Mouse (Mus musculus): Measurements from ENCODE around the gene Nup214. TPM values are rescaled to one million over a fixed set of nuclear protein-coding genes. Genes with fewer than 3 reads are reported as not detected.

Nup214 gene
- polyA plus RNA-seq, 1 experiment, result 29.5 TPM

- no peaks in the 10 kb centered on the region; the same call in 1 of the 2 replicates for H3K36me3 ChIP-seq (ENCODE audit: control insufficient read depth, insufficient read depth, low read length)
- TF ChIP-seq POLR2A (IDR thresholded peaks at IDR 0.05; ENCODE audit: low read depth, low read length) (no peak), CTCF (IDR thresholded peaks at IDR 0.05; ENCODE audit: extremely low read depth, insufficient read depth, insufficient read length, insufficient replicate concordance) (no peak)
- no peaks in the 10 kb centered on the region for H3K27me3 ChIP-seq (ENCODE audit: control insufficient read depth, insufficient read depth, low read length)
- peak overlapping the region; percentile 95 for H3K27ac ChIP-seq (ENCODE audit: insufficient read depth, low read length)
- peaks cover 14% of the 10 kb centered on the region; the same call in 1 of the 2 replicates for H3K4me1 ChIP-seq (ENCODE audit: control insufficient read depth, insufficient read depth, insufficient read length)
- 16% methylated on average over 14 of the region's 14 CpGs for WGBS
- DNase-seq (ENCODE audit: low read depth in 1 of 2, low spot score in 2 of 2), result peak in 1 of 2 experiments; percentile 37
- H3K4me3 ChIP-seq (ENCODE audit: extremely low read depth, insufficient read depth, insufficient read length), result peak overlapping the region; percentile 84
Measured at GRCm38 (mm10) chr2:32081296-32081929, 107.2 kb downstream of the Nup214 start.

GRCm38 (mm10) chr2:32082229-32082628, 108.0 kb downstream of the Nup214 start:
- no peaks in the 10 kb centered on the region for H3K27me3 ChIP-seq (ENCODE audit: control insufficient read depth, insufficient read depth, low read length)
- DNase-seq (ENCODE audit: low read depth in 1 of 2, low spot score in 2 of 2), result no peak
- H3K4me1 ChIP-seq (ENCODE audit: control insufficient read depth, insufficient read depth, insufficient read length), result peaks cover 14% of the 10 kb centered on the region; the same call in 1 of the 2 replicates
- TF ChIP-seq POLR2A (IDR thresholded peaks at IDR 0.05; ENCODE audit: low read depth, low read length) (no peak), CTCF (IDR thresholded peaks at IDR 0.05; ENCODE audit: extremely low read depth, insufficient read depth, insufficient read length, insufficient replicate concordance) (no peak)
- 10% methylated on average over 2 of the region's 2 CpGs for WGBS
- peak overlapping the region; percentile 84 for H3K4me3 ChIP-seq (ENCODE audit: extremely low read depth, insufficient read depth, insufficient read length)
- peak overlapping the region; percentile 95 for H3K27ac ChIP-seq (ENCODE audit: insufficient read depth, low read length)
- no peaks in the 10 kb centered on the region for H3K36me3 ChIP-seq (ENCODE audit: control insufficient read depth, insufficient read depth, low read length)

GRCm38 (mm10) chr2:32083159-32084011, 109.1 kb downstream of the Nup214 start:
- Histone ChIP-seq H3K27ac (ENCODE audit: insufficient read depth, low read length) (peak overlapping the region; percentile 95), H3K36me3 (ENCODE audit: control insufficient read depth, insufficient read depth, low read length) (no peaks in the 10 kb centered on the region), H3K27me3 (ENCODE audit: control insufficient read depth, insufficient read depth, low read length) (peaks cover under 1% of the 10 kb centered on the region; the same call in 1 of the 2 replicates), H3K4me3 (ENCODE audit: extremely low read depth, insufficient read depth, insufficient read length) (peak overlapping the region; percentile 84), H3K4me1 (ENCODE audit: control insufficient read depth, insufficient read depth, insufficient read length) (peaks cover 14% of the 10 kb centered on the region; the same call in 1 of the 2 replicates)
- TF ChIP-seq POLR2A (IDR thresholded peaks at IDR 0.05; ENCODE audit: low read depth, low read length) (peak; percentile 43), CTCF (IDR thresholded peaks at IDR 0.05; ENCODE audit: extremely low read depth, insufficient read depth, insufficient read length, insufficient replicate concordance) (peak; percentile 21; the same call in 1 of the 2 replicates)
- DNase-seq (ENCODE audit: low read depth in 1 of 2, low spot score in 2 of 2), result peak in 1 of 2 experiments; percentile 72
- WGBS, result under 1% methylated on average over 91 of the region's 91 CpGs

GRCm38 (mm10) chr2:32084111-32084871, 110.1 kb downstream of the Nup214 start, which contains the start of gene Fam78a:
TSS of gene Fam78a (minus strand) at chr2:32084857.
- peaks cover 5% of the 10 kb centered on the region; the same call in 1 of the 2 replicates for H3K4me1 ChIP-seq (ENCODE audit: control insufficient read depth, insufficient read depth, insufficient read length)
- under 1% methylated on average over 62 of the region's 68 CpGs for WGBS

GRCm38 (mm10) chr2:32084872-32085199, 110.6 kb downstream of the Nup214 start:
- H3K27ac ChIP-seq (ENCODE audit: insufficient read depth, low read length), result peak overlapping the region; percentile 4; the same call in 1 of the 2 replicates
- 30% methylated on average over 2 of the region's 2 CpGs for WGBS

More at GRCm38 (mm10) chr2:32084111-32084871, 110.1 kb downstream of the Nup214 start, which contains the start of gene Fam78a:
- TF ChIP-seq POLR2A (IDR thresholded peaks at IDR 0.05; ENCODE audit: low read depth, low read length), result peak; percentile 32; the same call in 1 of the 2 replicates
- no peak for TF ChIP-seq CTCF (IDR thresholded peaks at IDR 0.05; ENCODE audit: extremely low read depth, insufficient read depth, insufficient read length, insufficient replicate concordance)
- Histone ChIP-seq H3K27me3 (ENCODE audit: control insufficient read depth, insufficient read depth, low read length) (peaks cover 5% of the 10 kb centered on the region), H3K27ac (ENCODE audit: insufficient read depth, low read length) (peak within 1 kb of the TSS; percentile 95), H3K4me3 (ENCODE audit: extremely low read depth, insufficient read depth, insufficient read length) (peak within 1 kb of the TSS; percentile 84), H3K36me3 (ENCODE audit: control insufficient read depth, insufficient read depth, low read length) (no peaks in the 10 kb centered on the region)
- peak in 1 of 2 experiments; percentile 49 for DNase-seq (ENCODE audit: low read depth in 1 of 2, low spot score in 2 of 2)

GRCm38 (mm10) chr2:32085231-32085630, 111.0 kb downstream of the Nup214 start:
- WGBS, result 83% methylated on average over 2 of the region's 2 CpGs
- Histone ChIP-seq H3K4me1 (ENCODE audit: control insufficient read depth, insufficient read depth, insufficient read length) (peaks cover 2% of the 10 kb centered on the region; the same call in 1 of the 2 replicates), H3K27me3 (ENCODE audit: control insufficient read depth, insufficient read depth, low read length) (peaks cover 5% of the 10 kb centered on the region), H3K36me3 (ENCODE audit: control insufficient read depth, insufficient read depth, low read length) (no peaks in the 10 kb centered on the region), H3K4me3 (ENCODE audit: extremely low read depth, insufficient read depth, insufficient read length) (no peak overlapping the region), H3K27ac (ENCODE audit: insufficient read depth, low read length) (no peak overlapping the region)
- no peak for DNase-seq (ENCODE audit: low read depth in 1 of 2, low spot score in 2 of 2)
- TF ChIP-seq CTCF (IDR thresholded peaks at IDR 0.05; ENCODE audit: extremely low read depth, insufficient read depth, insufficient read length, insufficient replicate concordance) (no peak), POLR2A (IDR thresholded peaks at IDR 0.05; ENCODE audit: low read depth, low read length) (no peak)

More at GRCm38 (mm10) chr2:32084872-32085199, 110.6 kb downstream of the Nup214 start:
- DNase-seq (ENCODE audit: low read depth in 1 of 2, low spot score in 2 of 2), result no peak
- Histone ChIP-seq H3K4me1 (ENCODE audit: control insufficient read depth, insufficient read depth, insufficient read length) (peaks cover 2% of the 10 kb centered on the region; the same call in 1 of the 2 replicates), H3K36me3 (ENCODE audit: control insufficient read depth, insufficient read depth, low read length) (no peaks in the 10 kb centered on the region), H3K27me3 (ENCODE audit: control insufficient read depth, insufficient read depth, low read length) (peaks cover 5% of the 10 kb centered on the region), H3K4me3 (ENCODE audit: extremely low read depth, insufficient read depth, insufficient read length) (peak overlapping the region; percentile 84)
- no peak for TF ChIP-seq CTCF (IDR thresholded peaks at IDR 0.05; ENCODE audit: extremely low read depth, insufficient read depth, insufficient read length, insufficient replicate concordance)
- TF ChIP-seq POLR2A (IDR thresholded peaks at IDR 0.05; ENCODE audit: low read depth, low read length), result no peak

All from spleen, adult 2 months (tissue).